Mouse (Mus musculus) cerebellum, adult 18-20 months (tissue): Measurements from ENCODE around the gene Hexim1.
A peak's percentile ranks its signal among the peaks of the same experiment; 100 is the strongest.

ENCODE experiments used
- DNase-seq, 2 experiments: peaks; one replicate each; pipeline ENCODE4 v3.0.0; 2021

Hexim1 gene

GRCm38 (mm10) chr11:103098531-103099190 lies 17.4 kb upstream of the Hexim1 start:
- DNase-seq = peak in 1 of 2 experiments; percentile 41

- DNase-seq = no peak
Measured at GRCm38 (mm10) chr11:103099352-103099940, 16.6 kb upstream of the Hexim1 start.

- no peak for DNase-seq
Measured at GRCm38 (mm10) chr11:103100361-103100760, 15.7 kb upstream of the Hexim1 start.

GRCm38 (mm10) chr11:103101481-103101865 lies 14.6 kb upstream of the Hexim1 start, which contains the start of the genes Plcd3 and Acbd4:
TSS of gene Plcd3 (minus strand) at chr11:103101658.
TSS of gene Acbd4 (plus strand) at chr11:103101682.
- DNase-seq = peak; percentile 85 to 90

GRCm38 (mm10) chr11:103101866-103102501 lies 14.0 kb upstream of the Hexim1 start:
- DNase-seq = peak; percentile 80 to 85

GRCm38 (mm10) chr11:103102725-103103349 lies 13.2 kb upstream of the Hexim1 start:
- DNase-seq = peak; percentile 95 to 99

GRCm38 (mm10) chr11:103103621-103104020 lies 12.4 kb upstream of the Hexim1 start:
- DNase-seq = peak; percentile 13 to 36

GRCm38 (mm10) chr11:103104469-103104868 lies 11.6 kb upstream of the Hexim1 start:
- no peak for DNase-seq

GRCm38 (mm10) chr11:103105180-103105725 lies 10.8 kb upstream of the Hexim1 start:
- no peak for DNase-seq

- DNase-seq = no peak
Measured at GRCm38 (mm10) chr11:103105810-103106209, 10.2 kb upstream of the Hexim1 start.

GRCm38 (mm10) chr11:103106386-103106785 lies 9.6 kb upstream of the Hexim1 start:
- no peak for DNase-seq

GRCm38 (mm10) chr11:103111301-103111700 lies 4.7 kb upstream of the Hexim1 start:
- no peak for DNase-seq

- peak; percentile 48 to 54 for DNase-seq
Measured at GRCm38 (mm10) chr11:103111881-103112551, 4.0 kb upstream of the Hexim1 start.

- no peak for DNase-seq
Measured at GRCm38 (mm10) chr11:103112552-103112912, 3.5 kb upstream of the Hexim1 start.

GRCm38 (mm10) chr11:103113005-103113404 lies 3.0 kb upstream of the Hexim1 start:
- no peak for DNase-seq

GRCm38 (mm10) chr11:103113771-103114170 lies 2.3 kb upstream of the Hexim1 start:
- DNase-seq = no peak

- peak in 1 of 2 experiments; percentile 37 for DNase-seq
Measured at GRCm38 (mm10) chr11:103114270-103114943, 1.6 kb upstream of the Hexim1 start.

GRCm38 (mm10) chr11:103115163-103116007 lies 646 bp upstream of the Hexim1 start:
- DNase-seq = peak; percentile 84 to 90

- DNase-seq = peak; percentile 81 to 84
Measured at GRCm38 (mm10) chr11:103116959-103117590, 1.0 kb downstream of the Hexim1 start.

- DNase-seq = peak in 1 of 2 experiments; percentile 52
Measured at GRCm38 (mm10) chr11:103117591-103118009, 1.6 kb downstream of the Hexim1 start.
